Mouse (Mus musculus): Measurements from ENCODE around the gene Mc3r. TPM values are rescaled to one million over a fixed set of nuclear protein-coding genes. Genes with fewer than 3 reads are reported as not detected.

Mc3r gene
- total RNA-seq, 1 experiment from 2014 or later = not detected

DNA sequence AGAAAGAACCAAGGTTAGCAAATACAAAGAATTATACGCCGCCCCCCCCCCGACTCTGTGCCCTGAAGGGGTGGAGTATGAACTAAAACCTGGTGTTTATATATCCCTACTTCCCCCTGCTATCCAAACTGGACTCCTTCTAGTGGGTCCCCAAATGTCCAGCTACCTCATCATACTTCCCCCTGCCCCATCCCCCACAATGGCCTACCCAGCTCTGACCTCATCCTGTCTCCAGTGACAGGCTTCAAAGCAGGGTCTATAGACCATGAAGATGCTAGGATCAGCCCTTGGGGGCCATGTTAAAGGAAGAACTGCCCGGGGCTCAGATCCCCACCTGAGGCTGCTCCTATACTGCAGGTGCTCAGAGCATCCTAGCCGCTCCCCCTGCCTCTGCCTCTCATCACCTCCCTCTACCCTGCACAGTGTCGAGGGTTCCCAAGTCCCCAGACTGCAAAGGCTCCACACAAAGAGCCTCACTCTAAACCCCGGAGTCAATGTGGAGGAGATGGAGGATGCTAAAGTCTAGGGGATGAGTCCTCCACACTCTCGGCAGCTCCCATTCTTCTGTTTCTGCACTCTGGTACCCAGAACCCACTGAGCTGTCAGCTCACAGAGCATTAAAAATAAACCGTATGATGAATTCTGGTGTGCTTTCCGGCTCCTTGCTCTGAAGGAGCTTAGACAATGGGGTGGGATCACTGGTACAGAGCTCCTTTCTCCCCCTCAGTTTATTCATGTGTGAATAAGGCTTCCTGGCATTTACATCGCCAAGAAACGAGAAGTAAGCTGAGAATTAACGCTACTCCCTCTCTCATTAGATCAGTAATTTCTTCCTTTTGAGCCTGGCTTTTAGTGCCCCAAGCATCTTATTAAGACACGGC, 44.5 kb downstream of the Mc3r start:
- ATAC-seq (replicated peaks; ENCODE audit: low read depth, poor library complexity, severe bottlenecking) = no peak

DNA sequence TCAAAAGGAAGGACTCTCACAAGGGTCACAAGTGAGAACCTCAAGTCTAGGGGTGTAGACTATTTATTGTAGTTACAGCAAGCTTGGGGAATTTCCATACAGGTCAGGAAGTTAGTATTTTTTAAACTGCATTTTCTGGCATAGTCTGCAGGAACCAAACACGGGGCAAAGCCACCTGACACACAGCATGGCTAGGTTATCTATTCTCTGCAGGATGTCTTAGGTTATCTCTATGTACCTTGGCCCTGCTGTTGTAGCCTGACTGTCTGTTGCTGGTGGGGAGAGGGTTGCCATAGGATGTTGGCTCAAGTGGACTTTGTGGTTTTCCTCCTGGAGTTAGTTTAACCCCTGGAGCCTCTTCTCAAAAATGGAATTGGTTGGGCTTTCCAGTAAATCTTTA, 49.8 kb downstream of the Mc3r start:
- no peak for ATAC-seq (replicated peaks; ENCODE audit: low read depth, poor library complexity, severe bottlenecking)

DNA sequence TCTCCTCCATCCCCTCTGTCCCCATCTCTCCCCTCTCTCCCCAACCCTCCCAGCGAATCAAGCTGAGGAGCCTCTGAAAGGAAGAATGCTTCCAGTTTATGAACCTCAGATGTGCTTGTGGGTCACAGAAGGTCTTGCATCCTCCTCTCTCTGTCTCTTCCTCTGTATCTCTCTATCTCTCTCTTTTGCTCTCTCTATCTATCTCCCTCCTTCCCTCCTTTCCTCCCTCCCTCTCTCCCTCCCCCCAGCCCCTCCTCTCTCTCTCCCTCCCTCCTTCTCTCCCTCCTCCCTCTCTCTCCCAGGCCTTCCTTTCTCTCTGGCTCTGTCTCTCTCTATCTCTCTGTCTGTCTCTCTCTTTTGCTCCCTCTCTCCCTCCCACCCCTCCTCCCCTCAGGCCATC, 50.2 kb downstream of the Mc3r start:
- no peak for ATAC-seq (replicated peaks; ENCODE audit: low read depth, poor library complexity, severe bottlenecking)

DNA sequence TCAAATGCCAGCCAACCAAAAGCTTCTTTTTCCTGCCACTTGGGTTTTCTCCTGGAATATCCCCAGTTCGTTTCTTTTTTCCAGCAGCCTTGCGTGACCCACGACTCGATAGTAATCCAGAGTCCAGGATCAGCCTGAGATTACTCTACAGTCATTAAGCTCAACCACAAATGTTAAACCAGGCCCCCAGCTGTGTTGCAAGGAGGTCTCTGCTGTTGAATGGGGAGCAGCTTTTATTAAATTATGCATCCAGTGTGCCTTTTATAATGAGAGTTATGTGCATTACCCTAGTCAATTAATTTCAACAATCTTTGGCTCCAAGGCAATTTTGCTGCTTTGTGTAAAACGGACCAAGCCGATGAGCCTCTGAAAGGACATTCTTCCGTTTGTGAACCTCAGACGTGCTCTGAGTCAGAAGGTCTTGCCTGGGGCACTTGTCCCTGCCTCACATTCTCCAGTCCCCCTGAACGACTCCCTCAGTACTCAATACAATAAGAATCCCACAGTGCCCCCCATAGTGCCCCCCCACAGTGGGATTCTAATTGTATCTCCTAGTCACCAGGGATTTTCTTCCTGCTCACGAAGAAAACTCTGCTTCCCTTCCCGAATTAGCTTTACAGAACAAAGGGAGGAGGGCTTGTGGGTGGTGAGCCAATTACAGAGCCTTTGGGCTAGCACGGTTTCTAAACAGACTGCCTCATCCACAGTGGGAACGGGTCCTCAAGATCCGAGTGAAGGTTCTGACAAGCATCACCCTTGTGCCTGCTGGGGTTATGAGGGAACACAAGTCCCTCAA, 51.0 kb downstream of the Mc3r start:
- no peak for ATAC-seq (replicated peaks; ENCODE audit: low read depth, poor library complexity, severe bottlenecking)

Other genes with a start within 250 kb of the Mc3r start
- gene Cbln4, start 205.0 kb upstream of the Mc3r start, total RNA-seq (2017) = not detected in 2 replicates
- gene Fam210b, start 97.1 kb downstream of the Mc3r start, total RNA-seq (2017) = 5.6 and 6.8 TPM in 2 replicates
- 56.2 and 57.1 TPM in 2 replicates for gene Aurka, start 122.0 kb downstream of the Mc3r start, total RNA-seq (2017)
- gene Cstf1, start 122.2 kb downstream of the Mc3r start, total RNA-seq (2017) = 40.3 and 52.1 TPM in 2 replicates
- 0.44 and 1.5 TPM in 2 replicates for gene Cass4, start 145.3 kb downstream of the Mc3r start, total RNA-seq (2017)
- gene Rtf2, start 192.1 kb downstream of the Mc3r start, total RNA-seq (2017) = 139 and 158 TPM in 2 replicates
- gene Gcnt7, start 210.1 kb downstream of the Mc3r start, total RNA-seq (2017) = 0.05 TPM in 1 of 2 replicates, not detected in the other
- 0.63 TPM in 1 of 2 replicates, not detected in the other for gene Fam209, start 224.0 kb downstream of the Mc3r start, total RNA-seq (2017)